Mouse (Mus musculus) forebrain, postnatal 0 days (tissue): ENCODE measurements around the gene Cd109. TPM values are rescaled to one million over a fixed set of nuclear protein-coding genes. Genes with fewer than 3 reads are reported as not detected.

ENCODE experiments used
- ATAC-seq: fragments of 200-750 bp; cut with Nextera tagmentation; 2 replicates; pipeline ENCODE4 v1.8.0; 2017; ENCODE audit warnings: mild to moderate bottlenecking, moderate library complexity
- DNase-seq: peaks from one replicate; pipeline ENCODE4 v3.0.0-alpha.2; 2015
- H3K27ac ChIP-seq: fragments of 300-500 bp; sonication (generic); 2 replicates; pipeline ENCODE4 v1.5.1; 2014; ENCODE audit warnings: low read depth, mild to moderate bottlenecking, antibody characterized with exemption, low read length, moderate library complexity, mixed read lengths
- H3K27me3 ChIP-seq: fragments of 300-500 bp; sonication (generic); 2 replicates; pipeline ENCODE4 v1.6.1; 2014; ENCODE audit warnings: mild to moderate bottlenecking, low read length, mixed read lengths; ENCODE audit not compliant: insufficient read depth
- H3K36me3 ChIP-seq: fragments of 300-500 bp; sonication (generic); 2 replicates; pipeline ENCODE4 v1.6.1; 2014; ENCODE audit warnings: mild to moderate bottlenecking, moderate library complexity; ENCODE audit not compliant: insufficient read depth
- H3K4me1 ChIP-seq: fragments of 300-500 bp; sonication (generic); 2 replicates; pipeline ENCODE4 v1.6.1; 2014; ENCODE audit warnings: antibody characterized with exemption; ENCODE audit not compliant: insufficient read depth
- H3K4me2 ChIP-seq: fragments of 300-500 bp; sonication (generic); 2 replicates; pipeline ENCODE4 v1.6.1; 2014; ENCODE audit warnings: low read depth, mild to moderate bottlenecking, moderate library complexity
- H3K4me3 ChIP-seq: fragments of 300-500 bp; sonication (generic); 2 replicates; pipeline ENCODE4 v1.5.1; 2014; ENCODE audit warnings: low read depth, low read length, mixed read lengths
- H3K9ac ChIP-seq: fragments of 300-500 bp; sonication (generic); 2 replicates; pipeline ENCODE4 v1.6.1; 2014; ENCODE audit warnings: mild to moderate bottlenecking
- H3K9me3 ChIP-seq: fragments of 300-500 bp; sonication (generic); 2 replicates; pipeline ENCODE4 v1.6.1; 2016; ENCODE audit warnings: low read length
- CTCF ChIP-seq: sonication (generic); IDR thresholded peaks from 2 replicates; pipeline ENCODE4 v1.5.1; 2016; ENCODE audit warnings: antibody characterized with exemption, control low read depth, low read depth
- WGBS: fragments of 180-500 bp; shearing (Covaris S2); extraction: QIAGEN DNeasy Blood & Tissue Kit; methylation state at CpG from one replicate; pipeline ENCODE4 v1.1.7; 2014; 5-methylcytosine and 5-hydroxymethylcytosine counted together
- polyA plus RNA-seq: library from polyadenylated mRNA; unstranded; fragments of >200 nt; fragmentation: Nextera tagmentation; extraction: Ambion mirVana; gene quantifications from 2 replicates; pipeline ENCODE4 v1.2.1, GENCODE M21; 2015
- total RNA-seq: library from RNA; depleted of rRNA; stranded (reverse); fragments of >200 nt; gene quantifications from 2 replicates; pipeline ENCODE4 v1.2.3, GENCODE M21; 2014; rRNA removed

The Cd109 gene
- total and polyA plus RNA-seq, 2 experiments from 2014 or later, result 1.2 to 3.9 TPM

DNA sequence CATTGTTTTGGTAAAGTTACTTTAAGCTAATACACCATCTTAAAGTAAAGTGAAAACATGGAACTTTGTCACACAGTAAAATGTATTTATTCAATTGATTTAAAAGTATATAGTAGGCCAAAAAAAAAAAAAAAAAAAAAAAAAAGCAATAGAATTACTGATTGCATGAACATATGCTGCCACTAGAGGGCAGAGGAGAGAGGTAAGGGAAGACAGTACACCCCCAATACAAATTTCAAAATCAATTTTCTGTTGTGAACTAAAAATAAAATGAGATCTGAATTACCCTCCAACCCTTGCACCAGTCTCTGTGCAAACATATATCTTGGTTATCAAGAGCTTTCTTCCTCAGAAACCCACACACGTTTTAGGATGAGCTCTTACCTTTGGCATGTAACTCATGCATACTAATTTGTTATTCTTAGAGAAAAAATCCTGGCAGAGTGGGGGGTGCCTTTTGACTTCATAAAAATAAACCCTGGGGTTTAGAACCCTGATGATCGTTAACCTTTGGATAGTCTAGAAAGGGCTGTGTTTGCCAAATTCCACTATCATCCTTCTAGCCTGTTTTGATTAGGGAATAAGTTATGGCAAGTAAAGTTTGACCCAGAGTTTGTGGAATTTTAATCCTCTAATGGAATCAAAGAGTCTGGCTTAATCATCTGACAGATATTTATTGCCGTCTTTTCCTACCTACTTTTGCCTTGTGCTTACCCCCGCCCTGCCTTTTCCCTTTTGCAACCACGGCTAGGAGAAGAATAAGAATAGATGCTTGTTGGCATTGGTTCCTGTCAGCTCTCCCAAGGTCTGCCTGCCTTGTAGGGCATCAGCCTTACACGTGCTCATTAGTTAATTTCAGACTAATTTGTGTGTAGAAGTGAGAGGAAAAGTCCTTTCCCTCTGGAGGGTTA is 105.8 kb downstream of the Cd109 start:
- ATAC-seq (no peak), DNase-seq (no peak)
- no peak overlapping the region for H3K9ac ChIP-seq
- H3K4me1 ChIP-seq, result no peaks in the 10 kb centered on the region
- H3K4me3 ChIP-seq, result no peak overlapping the region
- TF ChIP-seq CTCF, result peak; percentile 35; the same call in 1 of the 2 replicates
- H3K27ac ChIP-seq, result no peak overlapping the region
- no peaks in the 10 kb centered on the region for H3K27me3 ChIP-seq
- H3K9me3 ChIP-seq, result no peaks in the 10 kb centered on the region
- H3K4me2 ChIP-seq, result no peak overlapping the region
- 63% methylated on average over 6 of the region's 6 CpGs for WGBS
- H3K36me3 ChIP-seq, result no peaks in the 10 kb centered on the region

DNA sequence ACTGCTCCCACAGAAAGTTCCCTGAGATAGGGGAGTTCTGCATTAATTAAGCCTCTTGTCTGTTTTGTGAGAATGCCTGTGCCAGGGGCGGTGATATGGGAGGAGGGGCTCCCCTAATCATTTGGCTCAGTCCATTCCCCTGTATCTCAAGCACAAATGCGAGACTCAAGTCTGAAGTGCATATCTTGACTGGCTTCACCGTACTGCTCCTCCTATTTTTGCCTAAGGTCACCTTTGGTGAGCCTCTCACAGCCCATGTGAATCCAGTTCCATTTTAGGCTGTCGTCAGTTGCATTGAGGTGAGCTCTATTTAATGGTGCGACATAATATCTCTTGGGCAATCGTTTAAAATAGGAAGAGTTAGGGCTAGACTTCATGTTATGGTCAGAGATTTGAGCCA is 116.6 kb downstream of the Cd109 start:
- H3K4me2 ChIP-seq, result no peak overlapping the region
- H3K4me3 ChIP-seq, result no peak overlapping the region
- ATAC-seq, result no peak
- H3K9ac ChIP-seq, result no peak overlapping the region
- whole genome bisulfite sequencing, result 71% methylated on average over 6 of the region's 6 CpGs
- H3K4me1 ChIP-seq, result no peaks in the 10 kb centered on the region
- H3K36me3 ChIP-seq, result no peaks in the 10 kb centered on the region
- DNase-seq, result no peak
- H3K27me3 ChIP-seq, result no peaks in the 10 kb centered on the region
- no peak for TF ChIP-seq CTCF
- no peaks in the 10 kb centered on the region for H3K9me3 ChIP-seq
- H3K27ac ChIP-seq, result no peak overlapping the region

- DNase-seq, result no peak
These were observed 120.2 kb downstream of the Cd109 start for GRCm38 (mm10) chr9:78735519-78735918.

GRCm38 (mm10) chr9:78742012-78742411 is 126.7 kb downstream of the Cd109 start:
- ATAC-seq (no peak; the same call in 1 of the 2 replicates), DNase-seq (no peak)
- H3K4me1 ChIP-seq, result no peaks in the 10 kb centered on the region
- H3K27ac ChIP-seq, result no peak overlapping the region
- H3K9me3 ChIP-seq, result no peaks in the 10 kb centered on the region
- H3K4me3 ChIP-seq, result no peak overlapping the region
- no peak overlapping the region for H3K9ac ChIP-seq
- no peaks in the 10 kb centered on the region for H3K36me3 ChIP-seq
- H3K4me2 ChIP-seq, result no peak overlapping the region
- no peak for TF ChIP-seq CTCF
- 8% methylated on average over 3 of the region's 3 CpGs for WGBS
- no peaks in the 10 kb centered on the region for H3K27me3 ChIP-seq

More at GRCm38 (mm10) chr9:78735519-78735918, 120.2 kb downstream of the Cd109 start:
- Histone ChIP-seq H3K36me3 (no peaks in the 10 kb centered on the region), H3K9me3 (no peaks in the 10 kb centered on the region), H3K9ac (no peak overlapping the region), H3K27ac (no peak overlapping the region), H3K4me2 (no peak overlapping the region), H3K4me1 (no peaks in the 10 kb centered on the region), H3K27me3 (no peaks in the 10 kb centered on the region), H3K4me3 (no peak overlapping the region)
- ATAC-seq, result no peak
- WGBS, result 66% methylated on average over 3 of the region's 3 CpGs
- no peak for TF ChIP-seq CTCF

GRCm38 (mm10) chr9:78750246-78750645 is 134.9 kb downstream of the Cd109 start:
- H3K27ac ChIP-seq, result no peak overlapping the region
- TF ChIP-seq CTCF, result no peak
- ATAC-seq (no peak), DNase-seq (no peak)
- H3K9ac ChIP-seq, result no peak overlapping the region
- H3K9me3 ChIP-seq, result no peaks in the 10 kb centered on the region
- no peak overlapping the region for H3K4me2 ChIP-seq
- no peaks in the 10 kb centered on the region for H3K27me3 ChIP-seq
- no peaks in the 10 kb centered on the region for H3K36me3 ChIP-seq
- no peaks in the 10 kb centered on the region for H3K4me1 ChIP-seq
- WGBS, result 53% methylated on average over 3 of the region's 3 CpGs
- no peak overlapping the region for H3K4me3 ChIP-seq

Other genes with a start within 250 kb of the Cd109 start
- 2.2 and 3.3 TPM in 2 replicates for gene Dppa5a, start 247.4 kb upstream of the Cd109 start, total RNA-seq
- 4.9 and 6.9 TPM in 2 replicates for gene Dppa5a, start 247.4 kb upstream of the Cd109 start, polyA plus RNA-seq
- 3.5 and 5.1 TPM in 2 replicates for gene Ooep, start 236.8 kb upstream of the Cd109 start, total RNA-seq
- gene Ooep, start 236.8 kb upstream of the Cd109 start, polyA plus RNA-seq, result 4.2 and 5.2 TPM in 2 replicates
- gene Ddx43, start 219.8 kb upstream of the Cd109 start, total RNA-seq, result 0.33 and 0.85 TPM in 2 replicates
- 0.23 and 0.29 TPM in 2 replicates for gene Ddx43, start 219.8 kb upstream of the Cd109 start, polyA plus RNA-seq
- gene Cgas, start 172.3 kb upstream of the Cd109 start, total RNA-seq, result 0.85 and 0.90 TPM in 2 replicates
- 0.33 and 0.47 TPM in 2 replicates for gene Cgas, start 172.3 kb upstream of the Cd109 start, polyA plus RNA-seq
- gene Mto1, start 167.3 kb upstream of the Cd109 start, total RNA-seq, result 27.5 and 27.8 TPM in 2 replicates
- 15.9 and 19.6 TPM in 2 replicates for gene Mto1, start 167.3 kb upstream of the Cd109 start, polyA plus RNA-seq
- 1.2 and 1.7 TPM in 2 replicates for gene Gm17324, start 166.8 kb upstream of the Cd109 start, total RNA-seq
- 2.8 and 3.3 TPM in 2 replicates for gene Gm17324, start 166.8 kb upstream of the Cd109 start, polyA plus RNA-seq
- 9,311 and 11,752 TPM in 2 replicates for gene Eef1a1, start 126.4 kb upstream of the Cd109 start, total RNA-seq
- 2,982 and 3,284 TPM in 2 replicates for gene Eef1a1, start 126.4 kb upstream of the Cd109 start, polyA plus RNA-seq
- 11.1 and 11.5 TPM in 2 replicates for gene Slc17a5, start 27.5 kb upstream of the Cd109 start, total RNA-seq
- 10.5 and 16.1 TPM in 2 replicates for gene Slc17a5, start 27.5 kb upstream of the Cd109 start, polyA plus RNA-seq